Mouse (Mus musculus): ENCODE data around the gene Ireb2. TPM values are rescaled to one million over a fixed set of nuclear protein-coding genes. Genes with fewer than 3 reads are reported as not detected.
"Not testable (repeated sequence)": the region's sequence is repeated elsewhere in the genome, so short reads cannot be mapped to it uniquely, and the experiment has no call there.

Gene Ireb2
- polyA plus RNA-seq (2016; fragmentation: Nextera tagmentation; extraction: Ambion mirVana), result 31.0 and 31.2 TPM in 2 replicates

DNA sequence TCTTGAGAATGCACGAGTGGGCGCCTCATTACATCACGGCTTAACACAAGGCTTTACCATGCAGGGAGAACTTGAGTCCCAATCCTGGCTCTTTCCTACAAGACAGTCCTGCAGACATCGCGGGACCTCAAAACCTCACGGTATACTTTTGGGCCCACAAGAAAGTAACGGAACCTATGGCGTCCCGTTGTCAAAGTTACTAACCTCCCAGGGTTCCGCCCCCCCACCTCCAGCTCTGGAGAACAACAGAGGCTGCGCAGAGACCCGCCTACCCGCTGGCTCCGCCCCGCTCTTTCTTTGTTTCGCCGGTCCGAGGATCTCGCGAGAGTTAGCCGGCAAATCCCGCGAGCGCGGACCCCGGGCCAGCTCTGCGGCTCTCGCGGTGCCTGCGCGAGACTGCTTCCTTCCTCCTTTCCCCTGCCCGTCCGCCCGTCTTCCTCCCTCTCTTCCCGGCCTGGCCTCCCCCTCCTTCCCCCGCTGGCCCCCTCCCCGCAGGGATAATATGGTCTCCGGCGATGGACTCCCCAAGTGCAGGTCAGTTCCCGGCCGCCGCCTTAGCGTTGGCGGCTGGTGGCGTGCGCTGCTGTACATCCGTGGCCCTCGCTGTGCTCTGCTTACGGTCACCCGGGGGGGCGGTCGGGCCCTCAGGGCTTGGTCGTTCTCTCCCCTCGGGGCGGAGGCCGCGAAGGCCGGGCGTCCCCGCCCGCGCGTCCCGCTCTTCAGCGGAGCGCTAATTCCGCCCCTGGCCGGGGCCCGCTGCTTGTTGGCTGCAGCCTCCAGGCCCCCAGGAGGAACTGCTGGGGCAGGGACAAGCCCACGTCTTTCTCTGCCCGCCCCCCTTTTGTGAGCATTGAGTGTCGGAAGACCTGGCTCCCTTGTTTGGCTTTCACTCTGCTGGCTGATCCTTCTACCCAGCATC is at the start of gene Ireb2:
TSS of gene Ireb2 (plus strand) at position 427 of the 919 bp plus-strand sequence.
- Histone ChIP-seq H3K4me1 (peaks cover 5% of the 10 kb centered on the region), H3K4me3 (peak within 1 kb of the TSS; percentile 100), H3K36me3 (peaks cover 32% of the 10 kb centered on the region), H3K27me3 (ENCODE audit: insufficient read depth, poor library complexity, severe bottlenecking) (no peaks in the 10 kb centered on the region), H3K9me3 (no peaks in the 10 kb centered on the region), H3K27ac (peak within 1 kb of the TSS; percentile 97)
- DNase-seq (ENCODE audit: low spot score), result peak; percentile 98
- under 1% methylated on average over 71 of the region's 72 CpGs for WGBS

DNA sequence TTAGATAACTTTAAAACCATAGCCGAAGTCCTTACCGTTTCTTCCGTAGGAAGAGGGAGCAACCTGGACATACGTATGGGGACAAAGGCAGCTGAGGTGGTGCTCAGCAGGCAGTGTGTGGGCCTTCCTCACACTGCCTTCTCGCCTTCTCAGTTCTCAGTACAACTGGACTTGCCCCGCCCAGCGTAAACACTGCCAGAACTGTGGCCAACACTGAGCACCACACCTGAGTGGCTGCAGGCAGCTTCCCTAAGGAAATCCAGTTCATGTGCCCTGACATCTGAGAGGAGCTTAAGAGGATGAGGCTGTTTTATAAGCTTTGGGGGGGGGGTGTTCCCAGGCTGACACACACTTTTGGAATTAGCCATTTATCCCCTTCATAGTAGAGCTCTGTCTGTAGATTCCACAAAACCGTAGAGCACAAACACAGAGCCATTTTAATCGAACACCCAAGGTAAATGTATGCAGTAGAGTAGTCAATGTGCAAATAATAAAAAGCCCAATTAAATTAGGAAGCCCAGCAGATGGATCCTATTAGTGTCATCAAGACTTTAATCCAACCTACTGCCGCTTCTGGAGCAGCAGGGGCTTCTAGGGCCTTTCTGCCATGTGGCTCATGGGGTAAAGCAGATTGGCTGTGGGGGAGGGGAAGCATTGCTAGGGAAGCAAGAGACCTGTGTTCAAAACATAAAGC is 46.9 kb upstream of the Ireb2 start:
- Histone ChIP-seq H3K27me3 (ENCODE audit: insufficient read depth, poor library complexity, severe bottlenecking) (peaks cover 4% of the 10 kb centered on the region), H3K27ac (no peak overlapping the region), H3K9me3 (no peaks in the 10 kb centered on the region), H3K36me3 (no peaks in the 10 kb centered on the region), H3K4me1 (no peaks in the 10 kb centered on the region), H3K4me3 (no peak overlapping the region)
- 64% methylated on average over 10 of the region's 10 CpGs for WGBS
- DNase-seq (ENCODE audit: low spot score), result peak; percentile 61

DNA sequence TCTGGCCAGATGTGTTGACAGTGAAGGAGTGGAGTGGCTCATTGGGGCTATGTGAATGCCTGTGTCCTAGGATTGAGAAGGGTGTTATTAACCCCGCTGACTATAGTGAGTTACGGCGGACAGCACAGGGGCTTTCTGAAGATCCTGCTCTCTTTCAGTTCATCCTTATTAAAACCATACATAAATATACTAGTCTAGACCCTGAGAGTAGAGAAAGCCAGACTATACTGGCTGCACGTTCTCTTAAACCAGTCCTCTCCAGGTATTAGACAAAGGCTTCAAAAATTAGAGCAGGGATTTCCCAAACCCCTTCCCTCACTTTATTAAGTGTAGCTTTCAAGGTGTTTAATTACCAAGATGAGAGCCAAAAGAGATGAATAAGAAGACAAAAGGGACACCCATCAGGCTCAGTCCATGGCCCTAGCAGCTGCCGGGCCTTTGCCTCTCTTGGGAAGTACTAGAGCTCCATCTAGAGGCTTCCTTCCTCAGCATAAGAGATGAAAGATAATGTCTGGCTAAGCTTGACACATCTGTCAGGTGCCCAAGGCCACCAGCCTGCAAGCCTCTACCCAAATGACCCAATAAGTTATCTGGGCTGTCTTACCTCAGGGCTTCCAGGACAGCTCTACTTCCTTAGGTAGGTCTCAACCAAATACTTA is 42.0 kb upstream of the Ireb2 start:
- DNase-seq (ENCODE audit: low spot score), result no peak
- H3K36me3 ChIP-seq, result no peaks in the 10 kb centered on the region
- H3K4me1 ChIP-seq, result no peaks in the 10 kb centered on the region
- H3K27me3 ChIP-seq (ENCODE audit: insufficient read depth, poor library complexity, severe bottlenecking), result peaks cover 8% of the 10 kb centered on the region
- 64% methylated on average over 5 of the region's 5 CpGs for WGBS
- no peaks in the 10 kb centered on the region for H3K9me3 ChIP-seq
- H3K27ac ChIP-seq, result no peak overlapping the region
- no peak overlapping the region for H3K4me3 ChIP-seq

DNA sequence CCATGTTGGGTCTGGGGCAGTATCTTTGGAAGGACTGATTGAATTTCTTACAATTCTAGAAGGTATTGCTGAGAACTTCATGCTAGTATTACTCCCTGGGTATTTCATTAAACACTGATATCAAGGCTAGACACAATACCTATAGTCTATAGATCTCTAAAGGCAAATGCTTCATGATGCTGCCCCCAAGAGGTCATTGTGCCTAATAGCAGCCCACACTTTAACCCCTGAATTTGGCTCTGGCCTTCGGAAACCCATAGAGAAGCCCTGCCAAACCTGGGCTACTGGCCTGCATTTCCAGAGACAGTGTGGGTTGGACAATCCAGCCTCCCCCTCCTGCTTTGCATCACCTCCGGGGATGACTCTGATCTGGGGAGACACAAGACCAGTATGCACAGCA is 33.8 kb upstream of the Ireb2 start:
- 39% methylated on average over 2 of the region's 2 CpGs for whole genome bisulfite sequencing
- Histone ChIP-seq H3K27ac (no peak overlapping the region), H3K9me3 (no peaks in the 10 kb centered on the region), H3K36me3 (no peaks in the 10 kb centered on the region), H3K4me1 (no peaks in the 10 kb centered on the region), H3K4me3 (no peak overlapping the region), H3K27me3 (ENCODE audit: insufficient read depth, poor library complexity, severe bottlenecking) (no peaks in the 10 kb centered on the region)
- DNase-seq (ENCODE audit: low spot score), result no peak

DNA sequence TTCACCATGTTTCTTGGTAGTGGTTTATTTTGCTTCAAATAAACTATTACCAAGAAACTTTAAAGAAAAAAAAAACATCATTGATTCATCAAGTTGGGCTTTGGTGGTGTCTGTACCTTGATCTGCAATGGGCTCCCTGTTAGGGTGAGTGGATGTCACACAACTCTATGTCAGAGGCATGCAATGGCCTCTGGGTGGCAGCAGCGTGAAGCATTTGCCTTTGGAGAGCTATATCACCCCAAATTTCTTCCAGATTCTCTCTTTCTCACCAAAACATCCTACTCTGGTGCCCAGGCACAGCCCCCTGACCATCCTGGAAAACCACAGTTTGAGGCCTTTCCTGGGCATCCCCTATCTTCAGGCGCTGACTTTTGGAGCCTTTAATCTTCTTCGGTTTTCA is 33.0 kb upstream of the Ireb2 start:
- no peaks in the 10 kb centered on the region for H3K27me3 ChIP-seq (ENCODE audit: insufficient read depth, poor library complexity, severe bottlenecking)
- 44% methylated on average over 3 of the region's 3 CpGs for WGBS
- no peak for DNase-seq (ENCODE audit: low spot score)
- H3K4me3 ChIP-seq, result no peak overlapping the region
- H3K27ac ChIP-seq, result no peak overlapping the region
- no peaks in the 10 kb centered on the region for H3K4me1 ChIP-seq
- H3K36me3 ChIP-seq, result no peaks in the 10 kb centered on the region
- no peaks in the 10 kb centered on the region for H3K9me3 ChIP-seq

DNA sequence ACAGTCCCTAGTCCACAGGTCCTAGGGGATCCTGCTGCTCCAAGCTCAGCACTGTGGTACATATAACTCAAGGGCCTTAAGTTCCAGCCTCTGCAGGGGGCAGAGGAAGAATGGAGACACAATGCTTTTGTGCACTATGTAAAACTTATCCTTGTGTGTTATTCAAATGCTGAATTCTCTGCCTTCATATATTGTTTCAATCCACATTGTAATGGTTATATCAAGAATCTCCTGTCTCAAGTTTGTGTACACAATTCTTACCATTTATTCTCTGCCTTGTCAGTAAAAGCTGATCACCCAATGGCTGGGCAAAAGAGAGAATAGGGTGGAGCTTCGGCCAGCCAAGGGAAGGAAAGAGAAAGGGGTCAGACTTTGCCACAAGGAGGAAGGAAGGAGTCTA is 29.8 kb upstream of the Ireb2 start:
- no peaks in the 10 kb centered on the region for H3K9me3 ChIP-seq
- no peaks in the 10 kb centered on the region for H3K36me3 ChIP-seq
- no peak overlapping the region for H3K4me3 ChIP-seq
- 0 out of 2 replicates have a peak, but pooled peaks cover 4% of the 10 kb centered on the region for H3K27me3 ChIP-seq (ENCODE audit: insufficient read depth, poor library complexity, severe bottlenecking)
- H3K4me1 ChIP-seq, result no peaks in the 10 kb centered on the region
- DNase-seq (ENCODE audit: low spot score), result no peak
- no peak overlapping the region for H3K27ac ChIP-seq
- 79% methylated on average over 1 of the region's 1 CpGs for WGBS

DNA sequence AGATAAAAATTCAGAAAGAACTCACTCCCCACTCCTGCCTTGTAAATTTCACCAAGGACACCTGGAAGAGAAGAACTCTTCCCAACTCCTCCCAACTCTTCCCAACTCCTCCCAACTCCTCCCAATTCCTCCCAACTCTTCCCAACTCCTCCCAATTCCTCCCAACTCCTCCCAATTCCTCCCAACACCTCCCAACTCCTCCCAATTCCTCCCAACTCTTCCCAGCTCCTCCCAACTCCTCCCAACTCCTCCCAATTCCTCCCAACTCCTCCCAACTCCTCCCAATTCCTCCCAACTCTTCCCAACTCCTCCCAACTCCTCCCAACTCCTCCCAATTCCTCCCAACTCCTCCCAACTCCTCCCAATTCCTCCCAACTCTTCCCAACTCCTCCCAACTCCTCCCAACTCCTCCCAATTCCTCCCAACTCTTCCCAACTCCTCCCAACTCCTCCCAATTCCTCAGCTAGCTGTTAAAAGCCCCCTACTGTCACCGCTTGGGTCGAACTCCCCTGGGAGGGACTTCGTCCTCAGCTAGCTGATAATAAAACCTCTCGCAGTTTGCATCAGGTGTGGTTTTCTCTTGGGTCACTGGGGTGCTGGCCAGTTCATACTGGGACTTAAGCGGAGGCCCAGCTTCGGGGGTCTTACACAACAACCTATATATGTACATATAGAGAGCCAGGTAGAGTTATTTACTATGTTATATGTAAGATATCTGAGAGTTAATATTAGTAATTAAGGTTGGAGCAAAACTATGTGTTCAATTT is 27.5 kb upstream of the Ireb2 start:
- not testable (repeated sequence) for DNase-seq (ENCODE audit: low spot score); H3K27ac ChIP-seq; H3K4me3 ChIP-seq; H3K9me3 ChIP-seq; H3K4me1 ChIP-seq; H3K36me3 ChIP-seq; H3K27me3 ChIP-seq (ENCODE audit: insufficient read depth, poor library complexity, severe bottlenecking)
- WGBS, result 72% methylated on average over 6 of the region's 6 CpGs

DNA sequence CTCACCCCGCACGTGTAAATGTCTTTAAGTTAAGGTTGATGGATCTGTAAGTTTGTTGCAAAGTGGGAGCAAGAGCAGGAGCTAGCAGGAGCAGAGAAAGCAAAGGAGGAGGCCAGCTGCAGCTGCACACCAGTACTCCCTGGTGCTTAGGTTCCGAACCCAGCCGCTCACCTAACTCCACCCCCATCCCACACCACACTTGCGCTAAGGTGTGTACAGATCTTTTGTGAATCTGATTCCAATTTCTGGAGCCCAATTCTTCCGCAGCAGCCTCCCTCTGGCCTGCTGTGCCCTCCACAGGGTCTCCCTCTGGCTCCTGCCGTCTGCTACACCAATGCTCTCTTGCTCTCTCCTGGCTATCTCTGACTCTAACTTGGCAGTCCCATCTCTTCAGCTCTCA is 25.8 kb upstream of the Ireb2 start:
- Histone ChIP-seq H3K27me3 (ENCODE audit: insufficient read depth, poor library complexity, severe bottlenecking) (0 out of 2 replicates have a peak, but pooled peaks cover 4% of the 10 kb centered on the region), H3K4me1 (no peaks in the 10 kb centered on the region), H3K36me3 (no peaks in the 10 kb centered on the region), H3K27ac (no peak overlapping the region), H3K9me3 (no peaks in the 10 kb centered on the region), H3K4me3 (no peak overlapping the region)
- WGBS, result 49% methylated on average over 7 of the region's 7 CpGs
- no peak for DNase-seq (ENCODE audit: low spot score)

DNA sequence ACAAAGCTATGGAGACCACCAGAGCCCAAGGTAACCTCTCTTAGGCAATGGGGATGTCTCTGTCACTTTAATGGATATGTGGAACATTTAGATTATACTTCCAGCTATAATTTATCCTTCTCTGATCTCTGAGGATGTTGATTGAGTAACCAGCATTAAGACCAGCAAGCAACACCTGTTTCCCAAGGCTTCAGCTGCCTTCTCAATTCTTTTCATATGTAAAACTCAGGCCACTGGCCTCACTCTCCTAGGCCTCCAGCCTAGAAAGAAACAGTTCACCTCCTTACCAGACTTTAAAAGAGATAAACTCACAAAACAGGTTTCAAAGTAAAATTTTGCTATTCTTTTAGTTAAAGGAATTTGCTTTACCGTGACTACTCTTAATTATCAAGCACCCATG is 23.4 kb upstream of the Ireb2 start:
- no peak overlapping the region for H3K4me3 ChIP-seq
- no peak overlapping the region for H3K27ac ChIP-seq
- 76% methylated on average over 1 of the region's 1 CpGs for WGBS
- DNase-seq (ENCODE audit: low spot score), result no peak
- 0 out of 2 replicates have a peak, but pooled peaks cover 4% of the 10 kb centered on the region for H3K27me3 ChIP-seq (ENCODE audit: insufficient read depth, poor library complexity, severe bottlenecking)
- no peaks in the 10 kb centered on the region for H3K9me3 ChIP-seq
- H3K36me3 ChIP-seq, result no peaks in the 10 kb centered on the region
- no peaks in the 10 kb centered on the region for H3K4me1 ChIP-seq

DNA sequence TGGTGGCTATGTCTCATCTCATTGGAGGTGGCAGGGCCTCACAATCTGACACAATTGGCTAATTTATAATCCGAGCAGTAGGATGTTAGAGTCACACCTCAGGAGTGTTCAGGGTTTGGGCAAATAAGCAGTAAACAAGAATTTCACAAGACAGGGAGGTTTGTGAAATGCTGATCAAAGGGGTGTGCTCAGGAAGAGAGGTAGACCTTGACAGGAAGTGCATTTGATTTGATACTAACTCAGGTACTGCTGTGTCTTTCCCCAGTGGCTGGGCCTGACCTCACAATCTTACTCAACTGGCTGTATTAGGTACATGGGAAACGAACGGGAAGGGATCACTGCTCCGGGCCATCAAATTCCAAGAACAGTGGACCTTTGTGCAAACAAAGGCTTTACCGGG is 21.3 kb upstream of the Ireb2 start:
- Histone ChIP-seq H3K4me3 (no peak overlapping the region), H3K36me3 (no peaks in the 10 kb centered on the region), H3K9me3 (no peaks in the 10 kb centered on the region), H3K27ac (no peak overlapping the region), H3K27me3 (ENCODE audit: insufficient read depth, poor library complexity, severe bottlenecking) (no peaks in the 10 kb centered on the region), H3K4me1 (no peaks in the 10 kb centered on the region)
- WGBS, result 79% methylated on average over 5 of the region's 5 CpGs
- DNase-seq (ENCODE audit: low spot score), result no peak

DNA sequence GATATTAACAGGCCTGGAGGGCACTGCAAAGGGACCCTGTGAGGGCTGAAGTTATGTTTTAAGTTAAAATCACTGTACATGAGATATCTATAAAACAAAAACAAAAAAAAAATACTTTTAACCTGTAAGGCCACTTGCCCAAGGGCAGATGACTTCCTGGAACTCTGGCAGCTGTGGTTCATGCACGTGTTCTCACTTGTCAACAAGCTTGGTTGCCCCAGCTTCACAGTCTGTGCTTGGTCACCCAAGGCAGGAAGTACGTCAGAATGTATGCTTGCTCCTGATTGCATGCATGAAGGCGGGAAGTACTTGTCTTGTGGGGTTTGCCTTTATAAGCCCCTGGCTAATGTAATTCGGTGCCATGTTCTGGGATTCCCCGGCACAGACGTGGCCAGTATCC is 19.7 kb upstream of the Ireb2 start:
- WGBS, result 69% methylated on average over 6 of the region's 6 CpGs
- DNase-seq (ENCODE audit: low spot score), result no peak
- no peaks in the 10 kb centered on the region for H3K36me3 ChIP-seq
- H3K9me3 ChIP-seq, result no peaks in the 10 kb centered on the region
- no peaks in the 10 kb centered on the region for H3K4me1 ChIP-seq
- no peak overlapping the region for H3K4me3 ChIP-seq
- H3K27me3 ChIP-seq (ENCODE audit: insufficient read depth, poor library complexity, severe bottlenecking), result no peaks in the 10 kb centered on the region; the same call in 1 of the 2 replicates
- no peak overlapping the region for H3K27ac ChIP-seq

DNA sequence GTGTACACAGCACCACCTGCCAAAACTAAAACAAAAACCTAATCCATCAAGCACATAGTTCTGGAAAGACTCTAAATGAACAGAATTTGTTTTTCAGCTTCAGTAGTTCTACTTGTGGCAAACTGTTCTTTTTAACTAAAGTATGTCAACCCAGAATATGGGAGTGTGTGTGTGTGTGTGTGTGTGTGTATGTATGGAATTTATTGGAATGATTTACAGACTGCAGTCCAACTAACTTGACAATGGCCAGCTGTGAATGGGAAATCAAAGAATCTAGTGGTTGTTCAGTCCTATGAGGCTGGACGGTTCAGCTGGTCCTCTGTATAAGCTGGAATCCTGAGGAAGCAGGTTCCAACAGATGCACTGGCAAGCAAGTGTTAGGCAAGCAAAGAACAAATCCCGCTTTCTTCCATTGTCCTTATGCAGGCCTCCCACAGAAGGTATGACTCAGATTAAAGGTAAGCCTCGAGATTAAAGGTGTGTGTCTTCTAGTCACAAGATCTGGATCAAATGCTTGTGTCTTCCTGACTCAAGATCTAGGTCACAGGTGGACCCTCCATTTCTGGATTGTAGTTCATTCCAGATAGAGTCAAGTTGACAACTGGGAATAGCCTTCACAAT is 18.9 kb upstream of the Ireb2 start:
- no peaks in the 10 kb centered on the region for H3K36me3 ChIP-seq
- no peak overlapping the region for H3K4me3 ChIP-seq
- WGBS, result 66% methylated on average over 3 of the region's 3 CpGs
- no peak overlapping the region for H3K27ac ChIP-seq
- no peaks in the 10 kb centered on the region for H3K9me3 ChIP-seq
- DNase-seq (ENCODE audit: low spot score), result no peak
- H3K4me1 ChIP-seq, result no peaks in the 10 kb centered on the region
- H3K27me3 ChIP-seq (ENCODE audit: insufficient read depth, poor library complexity, severe bottlenecking), result no peaks in the 10 kb centered on the region; the same call in 1 of the 2 replicates

Data from heart, embryonic 10.5 days (tissue).